In the genomic region with DNA sequence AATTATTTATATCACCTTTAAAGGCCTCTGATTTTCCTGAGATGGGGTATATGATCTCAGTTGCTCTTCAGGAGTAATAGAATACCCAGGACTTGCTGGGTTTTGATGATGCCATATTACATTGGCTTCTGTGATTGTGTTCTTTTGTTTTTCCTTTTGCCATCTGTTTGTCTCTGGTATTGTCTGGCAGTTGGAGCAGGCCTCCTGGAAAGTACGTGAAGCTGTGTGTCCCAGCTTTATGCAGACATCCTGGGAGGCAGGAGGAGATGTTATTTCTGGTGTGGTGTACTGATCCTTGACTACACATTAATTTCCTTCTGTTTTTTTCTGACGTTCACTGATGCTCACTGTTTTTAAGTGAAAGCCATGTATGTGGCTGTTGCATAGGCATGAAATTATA, we compare ENCODE assay signal across 36 mouse cellular contexts. TPM values are rescaled to one million over a fixed set of nuclear protein-coding genes. Genes with fewer than 3 reads are reported as not detected.
A peak's percentile ranks its signal among the peaks of the same experiment; 100 is the strongest.
DNase-seq lines count a peak whose midpoint lies in the region; ATAC-seq and TF ChIP-seq lines count a peak whose summit lies in the region.
"Had no signal": no experiment of that assay in that cellular context is flagged by ENCODE, and none has a peak within 500 bp of the region (broad histone marks: within the 10 kb centered on the region; RNA-seq: fewer than 3 reads in every experiment).

No protein-coding gene starts in this region.

- no peaks in the 10 kb centered on the region for H3K4me1 ChIP-seq in forebrain, postnatal 0 days (ENCODE audit: insufficient read depth)
- no peaks in the 10 kb centered on the region for H3K4me1 ChIP-seq in forebrain, embryonic 14.5 days (ENCODE audit: control insufficient read depth, insufficient read depth, low read length)
- H3K4me1 ChIP-seq in liver, embryonic 12.5 days = no peaks in the 10 kb centered on the region
- no peaks in the 10 kb centered on the region for H3K4me1 ChIP-seq in midbrain, embryonic 15.5 days
- H3K4me1 ChIP-seq: forebrain, embryonic 10.5 days; forebrain, embryonic 15.5 days; heart, embryonic 10.5 days; heart, embryonic 13.5 days had no signal

- no peaks in the 10 kb centered on the region for H3K9me3 ChIP-seq in forebrain, postnatal 0 days (ENCODE audit: low read length)
- H3K9me3 ChIP-seq in forebrain, embryonic 14.5 days (replicated peaks; ENCODE audit: control insufficient read depth, low read length) = no peaks in the 10 kb centered on the region
- no peaks in the 10 kb centered on the region for H3K9me3 ChIP-seq in liver, embryonic 12.5 days (replicated peaks)
- H3K9me3 ChIP-seq in midbrain, embryonic 15.5 days = no peaks in the 10 kb centered on the region
- H3K9me3 ChIP-seq: forebrain, embryonic 10.5 days; forebrain, embryonic 15.5 days; G1E; heart, embryonic 10.5 days; heart, embryonic 13.5 days had no signal

- no peak for TF ChIP-seq CTCF in forebrain, postnatal 0 days (IDR thresholded peaks at IDR 0.05; ENCODE audit: low read depth)
- TF ChIP-seq CTCF in layer of hippocampus, adult 2 months (conservative IDR thresholded peaks at IDR 0.05) = no peak

- WGBS in forebrain, postnatal 0 days = 58% methylated on average over 2 of the region's 2 CpGs
- WGBS in forebrain, embryonic 14.5 days = 75% methylated on average over 2 of the region's 2 CpGs
- 53% methylated on average over 2 of the region's 2 CpGs for WGBS in liver, embryonic 12.5 days (ENCODE audit: insufficient replicate concordance)
- 77% methylated on average over 2 of the region's 2 CpGs for WGBS in midbrain, embryonic 15.5 days

- H3K4me3 ChIP-seq in forebrain, postnatal 0 days (ENCODE audit: low read depth, low read length) = no peak overlapping the region
- H3K4me3 ChIP-seq in forebrain, embryonic 14.5 days (ENCODE audit: low read depth, low read length) = no peak overlapping the region
- no peak overlapping the region for H3K4me3 ChIP-seq in layer of hippocampus, adult 2 months
- H3K4me3 ChIP-seq in liver, embryonic 12.5 days = no peak overlapping the region
- H3K4me3 ChIP-seq in midbrain, embryonic 15.5 days = no peak overlapping the region
- H3K4me3 ChIP-seq: forebrain, embryonic 10.5 days; forebrain, embryonic 15.5 days; heart, adult 2 months; heart, embryonic 10.5 days; heart, embryonic 13.5 days had no signal

- no peaks in the 10 kb centered on the region for H3K36me3 ChIP-seq in forebrain, postnatal 0 days (ENCODE audit: insufficient read depth)
- H3K36me3 ChIP-seq in forebrain, embryonic 14.5 days (ENCODE audit: control insufficient read depth, insufficient read depth, low read length) = no peaks in the 10 kb centered on the region
- H3K36me3 ChIP-seq in liver, embryonic 12.5 days = no peaks in the 10 kb centered on the region
- H3K36me3 ChIP-seq in midbrain, embryonic 15.5 days (replicated peaks) = no peaks in the 10 kb centered on the region
- H3K36me3 ChIP-seq: forebrain, embryonic 10.5 days; forebrain, embryonic 15.5 days; G1E; heart, embryonic 10.5 days; heart, embryonic 13.5 days had no signal

- H3K4me2 ChIP-seq in forebrain, postnatal 0 days (ENCODE audit: low read depth) = no peak overlapping the region
- no peak overlapping the region for H3K4me2 ChIP-seq in forebrain, embryonic 14.5 days (ENCODE audit: low read length)
- no peak overlapping the region for H3K4me2 ChIP-seq in liver, embryonic 12.5 days
- no peak overlapping the region for H3K4me2 ChIP-seq in midbrain, embryonic 15.5 days
- H3K4me2 ChIP-seq: forebrain, embryonic 15.5 days; heart, embryonic 13.5 days; hindbrain, embryonic 14.5 days had no signal

- ATAC-seq in forebrain, postnatal 0 days = peak; percentile 50; the same call in 1 of the 2 replicates
- no peak for ATAC-seq in forebrain, embryonic 14.5 days
- ATAC-seq in liver, embryonic 12.5 days = no peak
- no peak for ATAC-seq in midbrain, embryonic 15.5 days (replicated peaks)
- ATAC-seq: forebrain, embryonic 15.5 days; hindbrain, postnatal 0 days; inflammation-experienced regulatory T-cells, adult 6 months; Patski had no signal

- H3K27ac ChIP-seq in forebrain, postnatal 0 days (ENCODE audit: low read depth, low read length) = no peak overlapping the region
- no peak overlapping the region for H3K27ac ChIP-seq in forebrain, embryonic 14.5 days (ENCODE audit: low read depth, low read length)
- no peak overlapping the region for H3K27ac ChIP-seq in layer of hippocampus, adult 2 months
- no peak overlapping the region for H3K27ac ChIP-seq in liver, embryonic 12.5 days
- H3K27ac ChIP-seq in midbrain, embryonic 15.5 days = no peak overlapping the region
- H3K27ac ChIP-seq: forebrain, embryonic 10.5 days; forebrain, embryonic 15.5 days; heart, adult 2 months; heart, embryonic 10.5 days; heart, embryonic 13.5 days; hindbrain, embryonic 14.5 days; hindbrain, postnatal 0 days had no signal

- H3K27me3 ChIP-seq in forebrain, postnatal 0 days (ENCODE audit: insufficient read depth, low read length) = no peaks in the 10 kb centered on the region
- H3K27me3 ChIP-seq in forebrain, embryonic 14.5 days (replicated peaks; ENCODE audit: control insufficient read depth, insufficient read depth, low read length) = no peaks in the 10 kb centered on the region
- H3K27me3 ChIP-seq in liver, embryonic 12.5 days (replicated peaks) = no peaks in the 10 kb centered on the region
- no peaks in the 10 kb centered on the region for H3K27me3 ChIP-seq in midbrain, embryonic 15.5 days (replicated peaks)
- H3K27me3 ChIP-seq: CH12.LX; forebrain, embryonic 15.5 days; heart, embryonic 13.5 days; Patski had no signal

- no peak overlapping the region for H3K9ac ChIP-seq in forebrain, postnatal 0 days
- no peak overlapping the region for H3K9ac ChIP-seq in forebrain, embryonic 14.5 days (ENCODE audit: low read length)
- no peak overlapping the region for H3K9ac ChIP-seq in liver, embryonic 12.5 days
- no peak overlapping the region for H3K9ac ChIP-seq in midbrain, embryonic 15.5 days
- H3K9ac ChIP-seq: forebrain, embryonic 15.5 days; heart, embryonic 13.5 days; hindbrain, embryonic 14.5 days had no signal

- peak; percentile 6 for DNase-seq in forebrain, postnatal 0 days
- no peak for DNase-seq in forebrain, embryonic 14.5 days (ENCODE audit: low spot score)
- DNase-seq in brain, adult 2 months (ENCODE audit: low read depth, low spot score) = peak; percentile 8
- peak; percentile 20 to 49 for DNase-seq in layer of hippocampus, adult 2 months (ENCODE audit: low spot score in 2 of 2)
- peak; percentile 58 for DNase-seq in layer of hippocampus, adult 9-11 months
- no peak for DNase-seq in frontal cortex, postnatal 14 days (ENCODE audit: low spot score in 2 of 2)
- DNase-seq: adrenal gland, postnatal 10 days; adrenal gland, postnatal 36 days; B cell, adult 2 months; cerebellum, adult 11-12 months; cerebellum, adult 8-10 months; cerebellum, postnatal 14 days; gastrocnemius, postnatal 36 days; heart, adult 2 months; heart, postnatal 14 days; heart, postnatal 4 days had no signal

RNA-seq across cellular contexts. Expression of a gene that starts 35.3 kb away (rescaled TPM):
- not detected in 2 replicates for total RNA-seq in forebrain, postnatal 0 days (2014; rRNA removed)
- polyA plus RNA-seq in forebrain, postnatal 0 days (2015; fragmentation: Nextera tagmentation; extraction: Ambion mirVana) = not detected in 2 replicates
- polyA plus RNA-seq in forebrain, embryonic 14.5 days (2014; fragmentation: Nextera tagmentation; extraction: Ambion mirVana) = not detected in 2 replicates
- total RNA-seq in layer of hippocampus, adult 2 months (2021) = not detected
- polyA plus RNA-seq in liver, embryonic 12.5 days (2016; fragmentation: Nextera tagmentation; extraction: Ambion mirVana) = not detected in 2 replicates
- 0.06 TPM in 1 of 2 replicates, not detected in the other for polyA plus RNA-seq in midbrain, embryonic 15.5 days (2015; fragmentation: Nextera tagmentation; extraction: Ambion mirVana)
- total RNA-seq: adrenal gland, adult 18-20 months; adrenal gland, postnatal 36 days; CH12.LX; gastrocnemius, adult 8-10 months; gastrocnemius, postnatal 36 days; granulocyte monocyte progenitor cell, adult 5-6 weeks; heart, adult 2 months; heart, postnatal 14 days; heart, postnatal 4 days; hindbrain, postnatal 0 days had no signal
- polyA plus RNA-seq: embryonic facial prominence, embryonic 11.5 days; embryonic facial prominence, embryonic 14.5 days; forebrain, embryonic 10.5 days; forebrain, embryonic 15.5 days; frontal cortex, adult 2 months; G1E; heart, adult 2 months; heart, embryonic 10.5 days; heart, embryonic 13.5 days; heart, embryonic 16.5 days; hindbrain, embryonic 11.5 days; hindbrain, embryonic 14.5 days; hindbrain, postnatal 0 days had no signal

Comparison
In these comparisons a context has a peak if more than half of its experiments do, and no peak if none do; other contexts are left out.
1. DNase-seq: peak in forebrain, postnatal 0 days (single experiment), brain, adult 2 months (single experiment), layer of hippocampus, adult 2 months (2 of 2) and layer of hippocampus, adult 9-11 months (single experiment); none in forebrain, embryonic 14.5 days (single experiment) and frontal cortex, postnatal 14 days (0 of 2).